Mouse (Mus musculus): ENCODE results near the gene Dydc1. TPM values are rescaled to one million over a fixed set of nuclear protein-coding genes. Genes with fewer than 3 reads are reported as not detected.

The Dydc1 gene
- polyA plus RNA-seq (2015; fragmentation: Nextera tagmentation; extraction: Ambion mirVana), result not detected in 2 replicates

DNA sequence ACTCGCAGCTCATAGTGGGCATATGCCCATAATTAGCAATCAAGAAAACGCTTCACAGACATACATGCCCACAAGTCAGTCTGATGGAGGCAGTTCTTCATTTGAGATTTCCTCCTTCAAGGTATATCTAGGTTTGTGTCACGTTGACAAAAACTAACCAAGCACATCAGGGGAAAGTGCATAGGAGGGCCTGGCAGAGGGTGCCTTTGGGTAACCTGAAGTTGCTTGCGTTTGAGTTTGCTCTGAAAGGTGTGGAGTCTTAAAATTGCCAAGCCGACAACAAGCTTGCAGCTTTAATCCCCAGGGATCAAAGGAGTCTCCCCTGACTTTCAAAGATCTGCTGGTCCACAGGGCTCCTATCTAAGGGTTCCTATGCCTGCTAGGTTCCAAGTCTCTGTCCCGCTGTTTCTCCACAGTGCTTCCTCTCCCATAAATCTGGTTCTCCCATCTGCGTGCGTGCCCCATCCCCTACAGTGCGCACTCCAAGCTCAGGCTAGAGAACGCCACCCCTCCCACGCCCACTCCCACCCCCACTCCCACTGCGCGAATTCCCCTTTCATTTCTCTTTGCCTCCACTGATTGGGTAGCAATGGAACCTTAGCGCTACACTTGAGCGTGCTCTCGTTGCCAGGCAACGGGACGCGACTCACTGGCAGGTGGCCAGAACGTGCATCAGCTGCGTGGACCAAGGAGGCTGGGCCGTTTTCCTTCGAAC is at the start of gene Dydc1:
Gene Dydc1, plus strand, starts transcription at position 683 of the 715 bp plus-strand sequence.
- no peak within 1 kb of the TSS for H3K27ac ChIP-seq
- H3K4me3 ChIP-seq (replicated peaks), result peak within 1 kb of the TSS; percentile 41
- H3K9ac ChIP-seq, result no peak within 1 kb of the TSS
- no peaks in the 10 kb centered on the region for H3K36me3 ChIP-seq
- peaks cover 17% of the 10 kb centered on the region for H3K4me1 ChIP-seq (replicated peaks)
- 12% methylated on average over 23 of the region's 23 CpGs for WGBS (ENCODE audit: insufficient replicate concordance)
- peak within 1 kb of the TSS; percentile 59 for H3K4me2 ChIP-seq
- peaks cover 11% of the 10 kb centered on the region for H3K27me3 ChIP-seq
- no peak for DNase-seq
- no peak for ATAC-seq (ENCODE audit: low read depth)
- H3K9me3 ChIP-seq (replicated peaks), result no peaks in the 10 kb centered on the region

DNA sequence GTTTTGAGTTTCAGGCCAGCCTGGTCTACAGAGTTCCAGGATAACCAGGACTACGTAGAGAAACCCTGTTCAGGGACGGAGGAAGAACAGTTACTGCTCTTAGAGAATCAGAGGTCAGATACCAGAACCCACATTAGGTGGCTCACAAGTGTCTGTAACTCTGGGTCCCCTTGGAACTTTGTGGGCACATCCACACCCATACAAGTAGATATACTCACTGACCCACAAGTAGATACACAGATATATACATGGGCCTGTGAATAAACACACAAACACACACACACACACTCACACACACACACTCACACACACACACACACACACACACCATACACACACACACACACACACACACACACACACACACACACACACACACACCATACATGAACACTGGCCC is 47.6 kb upstream of the Dydc1 start:
- 70% methylated on average over 2 of the region's 2 CpGs for WGBS (ENCODE audit: insufficient replicate concordance)
- Histone ChIP-seq H3K27ac (peak overlapping the region; percentile 81), H3K4me2 (peak overlapping the region; percentile 35), H3K4me3 (replicated peaks) (no peak overlapping the region), H3K4me1 (replicated peaks) (peaks cover 37% of the 10 kb centered on the region), H3K9ac (0 out of 2 replicates have a peak overlapping the region, but pooled peaks have one; percentile 10), H3K9me3 (replicated peaks) (no peaks in the 10 kb centered on the region), H3K36me3 (no peaks in the 10 kb centered on the region), H3K27me3 (no peaks in the 10 kb centered on the region)
- ATAC-seq (ENCODE audit: low read depth) (peak; percentile 57), DNase-seq (no peak)

DNA sequence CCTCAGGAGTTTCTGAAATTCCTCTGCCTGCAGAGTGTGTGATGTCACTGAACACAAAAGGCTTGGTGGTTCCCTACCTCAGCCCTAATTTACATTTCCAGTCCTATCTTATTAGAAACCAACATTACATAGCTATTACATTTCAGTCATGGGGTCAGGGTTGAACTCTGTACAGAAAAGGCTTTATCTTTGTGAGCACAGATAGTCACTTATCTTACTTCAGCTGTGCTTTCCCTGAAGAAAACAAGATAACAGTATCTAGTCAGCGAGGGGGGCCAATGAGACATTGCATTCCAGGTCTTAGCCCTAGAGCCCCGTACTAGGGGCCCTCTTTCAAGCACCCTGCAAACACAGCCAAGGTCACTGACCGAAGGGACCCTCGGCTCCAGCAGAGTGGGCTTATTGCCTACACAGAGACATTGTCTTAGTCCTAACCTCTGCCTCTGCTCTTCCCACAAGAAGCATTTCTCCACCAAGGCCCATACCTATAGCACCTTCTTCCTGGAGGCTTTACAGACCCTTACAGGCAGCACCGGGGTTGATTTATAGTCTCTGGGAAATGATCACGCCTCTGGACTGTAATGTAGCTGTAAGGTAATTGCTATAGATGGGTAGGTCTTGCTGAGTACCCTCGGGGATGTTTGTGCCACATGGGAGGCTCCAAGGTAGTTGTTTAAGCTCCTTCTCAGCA is 47.0 kb upstream of the Dydc1 start:
- Histone ChIP-seq H3K9ac (peak overlapping the region; percentile 54), H3K4me3 (replicated peaks) (0 out of 2 replicates have a peak overlapping the region, but pooled peaks have one; percentile 1), H3K4me1 (replicated peaks) (peaks cover 37% of the 10 kb centered on the region), H3K4me2 (peak overlapping the region; percentile 35), H3K27me3 (no peaks in the 10 kb centered on the region), H3K27ac (peak overlapping the region; percentile 81), H3K36me3 (no peaks in the 10 kb centered on the region), H3K9me3 (replicated peaks) (no peaks in the 10 kb centered on the region)
- ATAC-seq (ENCODE audit: low read depth) (peak; percentile 92), DNase-seq (peak; percentile 60)
- WGBS (ENCODE audit: insufficient replicate concordance), result 31% methylated on average over 7 of the region's 7 CpGs

DNA sequence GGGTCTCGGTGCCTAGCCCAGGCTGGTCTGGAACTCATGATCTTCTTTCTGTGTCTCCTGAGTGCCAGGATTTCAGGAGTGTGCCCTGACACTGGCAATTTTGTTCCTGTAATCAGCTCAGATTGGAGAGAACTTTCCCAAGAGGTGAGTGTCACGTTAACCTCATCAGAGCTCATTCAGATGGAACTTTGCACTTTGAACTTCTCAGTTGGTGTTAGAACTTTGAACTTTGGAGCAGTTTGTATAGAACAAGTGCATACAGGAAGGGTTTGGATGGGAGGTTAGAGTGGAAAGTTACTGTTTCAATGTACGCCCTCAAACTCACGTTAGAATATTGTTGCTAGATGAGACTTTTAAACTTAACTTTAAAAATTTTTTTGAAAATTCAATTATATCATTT is 43.4 kb upstream of the Dydc1 start:
- no peak overlapping the region for H3K4me2 ChIP-seq
- DNase-seq (no peak), ATAC-seq (ENCODE audit: low read depth) (no peak)
- no peak overlapping the region for H3K27ac ChIP-seq
- H3K9me3 ChIP-seq (replicated peaks), result no peaks in the 10 kb centered on the region
- no peak overlapping the region for H3K4me3 ChIP-seq (replicated peaks)
- WGBS (ENCODE audit: insufficient replicate concordance), result 59% methylated on average over 4 of the region's 4 CpGs
- H3K4me1 ChIP-seq (replicated peaks), result peaks cover 34% of the 10 kb centered on the region
- no peaks in the 10 kb centered on the region for H3K27me3 ChIP-seq
- no peak overlapping the region for H3K9ac ChIP-seq
- no peaks in the 10 kb centered on the region for H3K36me3 ChIP-seq

DNA sequence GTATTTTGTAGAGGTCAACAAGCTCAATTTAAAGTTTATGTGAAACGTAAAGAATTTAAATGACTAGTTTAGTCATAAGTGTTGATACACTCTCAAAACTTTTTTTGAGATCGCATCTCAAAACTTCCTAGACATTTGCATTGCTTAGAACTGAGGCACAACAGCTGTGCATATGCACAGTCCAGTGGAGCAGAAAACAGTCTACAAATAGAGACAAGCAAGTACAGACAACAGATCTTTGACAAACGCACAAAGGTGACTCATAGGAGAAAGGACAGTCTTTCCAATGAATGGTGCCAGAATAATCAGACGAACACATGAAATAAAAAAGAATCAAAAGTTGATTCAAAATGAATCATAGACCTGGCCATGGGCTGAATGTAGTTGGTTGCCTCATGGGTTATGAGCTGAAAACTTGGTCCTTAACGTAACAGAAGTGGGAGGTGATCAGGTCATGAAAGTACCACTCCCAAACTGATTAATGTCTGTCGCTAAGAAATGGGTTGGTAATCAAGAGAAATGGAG is 41.7 kb upstream of the Dydc1 start:
- no peaks in the 10 kb centered on the region for H3K36me3 ChIP-seq
- no peak overlapping the region for H3K9ac ChIP-seq
- no peak for ATAC-seq (ENCODE audit: low read depth)
- no peak overlapping the region for H3K4me2 ChIP-seq
- H3K9me3 ChIP-seq (replicated peaks), result no peaks in the 10 kb centered on the region
- H3K27me3 ChIP-seq, result no peaks in the 10 kb centered on the region
- no peak for DNase-seq
- WGBS (ENCODE audit: insufficient replicate concordance), result 80% methylated on average over 6 of the region's 6 CpGs
- no peak overlapping the region for H3K27ac ChIP-seq
- H3K4me1 ChIP-seq (replicated peaks), result peaks cover 17% of the 10 kb centered on the region
- no peak overlapping the region for H3K4me3 ChIP-seq (replicated peaks)

DNA sequence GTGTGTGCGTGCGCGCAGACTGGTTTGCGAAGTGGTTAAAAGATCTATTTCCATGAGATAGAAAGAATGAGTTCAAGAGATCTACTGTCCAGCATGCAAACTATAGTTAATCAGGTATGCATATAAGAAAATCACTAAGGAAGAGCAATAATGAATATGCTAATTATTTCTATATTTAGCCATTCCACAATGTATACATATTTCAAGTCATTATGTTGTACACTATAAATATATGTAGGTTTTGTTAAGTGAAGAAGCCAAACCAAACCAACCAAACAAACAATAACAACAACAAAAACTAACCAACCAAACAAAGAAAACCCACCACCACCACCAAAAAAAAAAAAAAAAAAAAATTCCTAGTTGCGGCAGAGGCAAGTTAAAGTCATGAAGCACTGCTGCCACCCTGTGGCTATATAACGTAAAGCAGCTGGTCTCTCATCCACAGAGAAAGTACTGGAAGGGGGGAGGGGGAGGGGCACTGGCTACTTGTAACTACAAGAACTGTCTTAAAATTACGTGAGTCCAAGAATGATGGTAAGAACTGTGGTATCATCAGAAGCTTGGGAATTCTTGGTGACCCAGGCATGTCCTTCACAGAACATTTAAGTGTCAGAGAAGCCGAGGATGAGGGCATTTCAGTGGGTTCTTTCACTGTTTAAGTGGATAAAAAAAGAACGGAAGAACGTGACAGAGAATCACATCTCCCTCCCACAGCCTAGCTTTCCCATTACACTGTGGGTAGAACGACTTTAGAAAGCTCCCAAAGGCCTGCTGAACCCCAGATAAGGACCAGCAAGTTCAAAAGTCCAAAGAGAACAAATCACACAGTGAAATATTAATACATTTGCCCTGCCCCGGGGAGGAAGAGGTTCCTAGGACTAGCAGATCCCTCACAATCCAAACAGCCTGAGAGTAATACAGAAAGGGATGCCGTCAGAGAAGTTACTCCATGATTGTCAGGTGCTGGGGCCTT is 39.3 kb upstream of the Dydc1 start:
- Histone ChIP-seq H3K27ac (no peak overlapping the region), H3K4me1 (replicated peaks) (peaks cover 6% of the 10 kb centered on the region), H3K9ac (no peak overlapping the region), H3K9me3 (replicated peaks) (no peaks in the 10 kb centered on the region), H3K36me3 (no peaks in the 10 kb centered on the region), H3K4me2 (no peak overlapping the region), H3K27me3 (no peaks in the 10 kb centered on the region), H3K4me3 (replicated peaks) (no peak overlapping the region)
- no peak for ATAC-seq (ENCODE audit: low read depth)
- DNase-seq, result peak; percentile 56
- WGBS (ENCODE audit: insufficient replicate concordance), result 49% methylated on average over 13 of the region's 13 CpGs

DNA sequence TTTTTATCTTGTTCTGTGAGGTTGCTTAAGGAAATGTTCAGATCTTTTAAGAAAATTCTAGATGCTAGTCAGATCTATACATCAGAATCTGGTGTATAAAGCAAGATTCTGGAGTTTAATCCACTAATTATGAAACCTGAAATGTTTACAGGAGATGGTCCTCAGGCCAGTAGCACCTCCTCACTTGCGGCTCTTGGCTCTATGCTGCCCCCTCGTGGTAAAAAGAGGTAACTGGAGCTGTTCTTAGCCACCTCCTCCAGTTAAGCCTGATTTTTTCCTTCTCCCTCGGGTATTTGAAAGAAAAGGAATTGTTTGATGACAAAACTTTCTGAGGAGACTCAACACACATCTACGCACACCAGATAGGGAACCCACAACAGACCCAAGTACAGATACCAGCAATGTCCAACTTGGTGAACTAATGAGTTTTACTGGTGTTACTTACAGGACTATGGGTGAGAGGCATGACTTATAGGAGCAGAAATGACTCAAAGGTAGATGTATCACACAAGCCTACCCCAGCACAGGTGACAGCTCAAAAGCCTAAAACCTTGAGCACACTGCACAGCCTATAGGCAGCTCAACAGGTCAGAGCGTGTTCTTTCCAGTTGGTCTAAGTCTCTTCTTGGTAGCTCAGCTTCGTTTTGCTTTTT is 37.4 kb upstream of the Dydc1 start:
- no peak for ATAC-seq (ENCODE audit: low read depth)
- Histone ChIP-seq H3K4me1 (replicated peaks) (peaks cover 6% of the 10 kb centered on the region), H3K27me3 (no peaks in the 10 kb centered on the region), H3K36me3 (no peaks in the 10 kb centered on the region), H3K27ac (no peak overlapping the region), H3K4me2 (no peak overlapping the region), H3K4me3 (replicated peaks) (no peak overlapping the region), H3K9ac (no peak overlapping the region), H3K9me3 (replicated peaks) (no peaks in the 10 kb centered on the region)
- DNase-seq, result peak; percentile 48
- WGBS (ENCODE audit: insufficient replicate concordance), result 29% methylated on average over 6 of the region's 6 CpGs

DNA sequence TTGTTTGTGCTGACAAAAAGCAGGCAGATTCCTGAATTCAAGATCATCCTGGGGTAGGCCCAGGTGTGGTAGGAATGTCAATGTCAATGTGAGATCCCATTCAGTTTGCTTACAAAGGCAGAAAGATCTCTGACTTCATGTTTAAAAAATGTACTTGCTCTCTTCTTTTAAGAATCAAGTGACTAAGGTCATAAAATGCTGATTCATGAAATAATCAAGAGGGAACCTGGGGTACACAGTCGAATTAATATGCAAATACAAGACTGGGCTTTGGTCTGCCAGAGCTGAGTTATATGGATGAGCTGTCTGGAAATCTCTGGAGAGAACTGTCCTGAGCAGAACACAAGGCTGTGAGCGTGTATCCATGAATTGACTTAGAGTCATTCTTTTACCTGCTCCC is 25.3 kb upstream of the Dydc1 start:
- H3K27ac ChIP-seq, result no peak overlapping the region
- no peaks in the 10 kb centered on the region for H3K9me3 ChIP-seq (replicated peaks)
- H3K4me2 ChIP-seq, result no peak overlapping the region
- no peaks in the 10 kb centered on the region for H3K36me3 ChIP-seq
- 0 out of 2 replicates have a peak, but pooled peaks cover 8% of the 10 kb centered on the region for H3K4me1 ChIP-seq (replicated peaks)
- H3K9ac ChIP-seq, result no peak overlapping the region
- no peaks in the 10 kb centered on the region for H3K27me3 ChIP-seq
- DNase-seq, result no peak
- no peak overlapping the region for H3K4me3 ChIP-seq (replicated peaks)
- WGBS (ENCODE audit: insufficient replicate concordance), result 57% methylated on average over 2 of the region's 2 CpGs
- no peak for ATAC-seq (ENCODE audit: low read depth)

DNA sequence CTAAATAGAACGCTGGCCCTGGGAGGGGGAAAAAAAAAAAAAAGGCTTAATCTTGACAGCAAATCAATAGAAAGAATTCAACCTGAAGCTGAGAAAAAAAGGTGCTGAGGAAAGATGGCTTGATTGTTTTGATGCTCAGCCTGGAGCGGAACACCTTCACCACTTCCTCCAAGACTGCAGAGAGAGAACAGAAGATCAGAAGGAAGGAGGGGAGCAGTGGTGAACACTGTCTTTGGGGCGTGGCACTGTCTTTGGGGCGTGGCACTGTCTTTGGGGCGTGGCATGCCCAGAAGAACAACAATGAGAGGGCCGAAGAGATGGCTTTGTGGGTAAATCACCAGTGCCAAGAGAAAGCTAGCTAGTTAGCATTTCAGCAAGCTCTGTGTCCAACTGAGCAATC is 22.2 kb upstream of the Dydc1 start:
- WGBS (ENCODE audit: insufficient replicate concordance), result 43% methylated on average over 6 of the region's 6 CpGs
- no peak overlapping the region for H3K9ac ChIP-seq
- ATAC-seq (ENCODE audit: low read depth), result no peak
- H3K27ac ChIP-seq, result no peak overlapping the region
- DNase-seq, result no peak
- H3K4me2 ChIP-seq, result no peak overlapping the region
- no peaks in the 10 kb centered on the region for H3K9me3 ChIP-seq (replicated peaks)
- no peaks in the 10 kb centered on the region for H3K27me3 ChIP-seq
- no peaks in the 10 kb centered on the region for H3K36me3 ChIP-seq
- 0 out of 2 replicates have a peak, but pooled peaks cover 8% of the 10 kb centered on the region for H3K4me1 ChIP-seq (replicated peaks)
- H3K4me3 ChIP-seq (replicated peaks), result no peak overlapping the region

DNA sequence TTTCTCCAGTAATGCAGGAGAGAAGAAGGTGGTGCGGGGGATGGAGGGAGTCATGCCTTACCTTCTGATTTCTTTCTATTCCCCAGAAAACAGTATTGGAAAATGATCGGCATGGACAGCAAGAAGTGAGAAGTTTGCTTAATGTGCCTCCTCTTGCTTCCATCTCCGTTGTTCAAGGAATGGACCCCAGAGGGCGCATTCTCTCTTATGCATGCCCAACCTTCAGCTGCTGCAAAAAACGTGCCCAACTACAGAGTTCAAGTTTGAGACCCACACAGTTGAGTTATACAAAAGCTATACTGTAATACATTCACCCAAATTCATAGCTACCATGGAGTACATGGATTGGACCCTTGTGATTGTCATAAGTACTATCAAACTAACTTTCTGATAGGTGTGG is 20.2 kb upstream of the Dydc1 start:
- Histone ChIP-seq H3K9ac (no peak overlapping the region), H3K4me1 (replicated peaks) (0 out of 2 replicates have a peak, but pooled peaks cover 8% of the 10 kb centered on the region), H3K36me3 (no peaks in the 10 kb centered on the region), H3K27ac (no peak overlapping the region), H3K9me3 (replicated peaks) (no peaks in the 10 kb centered on the region), H3K27me3 (no peaks in the 10 kb centered on the region), H3K4me2 (no peak overlapping the region), H3K4me3 (replicated peaks) (no peak overlapping the region)
- 54% methylated on average over 5 of the region's 5 CpGs for WGBS (ENCODE audit: insufficient replicate concordance)
- DNase-seq, result no peak
- ATAC-seq (ENCODE audit: low read depth), result no peak

All from liver, embryonic 13.5 days (tissue).